Mouse (Mus musculus): ENCODE measurements around the gene Pgap2.
A peak's percentile ranks its signal among the peaks of the same experiment; 100 is the strongest.

DNA sequence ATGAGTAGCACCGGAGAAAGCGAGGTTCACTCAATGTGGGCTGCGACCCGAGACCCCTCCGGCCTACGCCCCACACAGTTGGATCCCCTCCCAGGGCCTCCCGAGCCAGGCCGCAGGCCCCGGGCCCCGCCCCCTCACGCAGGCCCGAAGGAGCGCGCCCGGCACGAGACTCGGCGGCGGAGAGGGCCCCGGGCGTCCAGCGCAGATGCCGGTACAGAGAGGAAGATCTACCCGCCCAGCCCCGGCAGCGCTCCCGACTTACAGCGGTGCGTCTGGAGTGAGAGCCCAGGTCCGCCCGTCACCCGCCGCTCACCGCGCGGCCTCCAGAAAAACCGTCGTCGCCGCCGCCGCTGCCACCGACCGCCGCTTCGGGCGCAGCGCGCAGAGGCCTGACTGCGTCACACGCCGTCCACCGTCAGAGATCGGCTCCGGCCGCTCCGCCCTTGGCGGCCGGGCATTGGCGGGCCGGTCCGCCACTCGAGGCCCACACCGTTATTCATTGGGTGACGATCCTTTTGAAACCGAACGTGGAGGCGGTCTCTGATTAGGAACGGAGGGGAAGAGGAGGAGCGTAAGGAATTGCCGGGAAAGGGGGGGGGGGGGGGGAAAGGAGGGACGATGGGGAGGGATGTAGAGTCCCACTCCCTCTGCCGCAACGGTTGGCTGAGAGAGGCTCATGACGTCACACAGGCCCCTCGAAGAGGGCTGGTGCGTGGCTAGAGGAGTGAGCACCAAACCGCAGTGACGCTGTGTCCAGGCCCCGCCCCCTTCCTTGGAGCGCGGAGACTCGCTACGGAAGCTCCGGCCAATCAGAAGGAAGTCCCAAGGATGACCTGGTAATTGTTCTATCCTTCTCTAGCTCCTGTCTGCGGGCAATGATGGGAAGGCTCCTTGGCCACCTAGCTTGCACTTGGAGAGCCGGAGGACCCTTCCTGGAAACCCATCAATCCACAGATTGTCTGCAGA is at the start of gene Pgap2, which contains the start of gene Nup98:
- TF ChIP-seq CTCF (IDR thresholded peaks at IDR 0.05; ENCODE audit: extremely low read depth, insufficient read depth, low read length) (no peak), POLR2A (IDR thresholded peaks at IDR 0.05; ENCODE audit: extremely low read depth, insufficient read depth, low read length) (peak; percentile 91)
